Mouse (Mus musculus) intestine, postnatal 0 days (tissue): Measurements from ENCODE around the gene Ppfibp2. TPM values are rescaled to one million over a fixed set of nuclear protein-coding genes. Genes with fewer than 3 reads are reported as not detected.

Experiments
- ATAC-seq: fragments of 200-750 bp; cut with Nextera tagmentation; 2 replicates; pipeline ENCODE4 v1.8.0; 2017; ENCODE audit warnings: mild to moderate bottlenecking, moderate TSS enrichment, moderate library complexity
- H3K27ac ChIP-seq: fragments of 300-500 bp; sonication (generic); 2 replicates; pipeline ENCODE4 v1.5.1; 2014; ENCODE audit warnings: mild to moderate bottlenecking, low read depth, low read length, moderate library complexity
- H3K27me3 ChIP-seq: fragments of 300-500 bp; sonication (generic); replicated peaks from 2 replicates; pipeline ENCODE4 v1.6.1; 2014; ENCODE audit warnings: low read length, mixed read lengths; ENCODE audit not compliant: control insufficient read depth, insufficient read depth
- H3K36me3 ChIP-seq: fragments of 300-500 bp; sonication (generic); 2 replicates; pipeline ENCODE4 v1.6.1; 2014; ENCODE audit warnings: mild to moderate bottlenecking, moderate library complexity; ENCODE audit not compliant: control insufficient read depth, insufficient read depth
- H3K4me1 ChIP-seq: fragments of 300-500 bp; sonication (generic); replicated peaks from 2 replicates; pipeline ENCODE4 v1.6.1; 2014; ENCODE audit warnings: antibody characterized with exemption, low read length, mixed read lengths; ENCODE audit not compliant: control insufficient read depth, insufficient read depth
- H3K4me2 ChIP-seq: fragments of 300-500 bp; sonication (generic); replicated peaks from 2 replicates; pipeline ENCODE4 v1.6.1; 2014; ENCODE audit warnings: low read depth, mild to moderate bottlenecking, moderate library complexity
- H3K4me3 ChIP-seq: fragments of 300-500 bp; sonication (generic); 2 replicates; pipeline ENCODE4 v1.5.1; 2014; ENCODE audit warnings: low read depth, low read length
- H3K9ac ChIP-seq: fragments of 300-500 bp; sonication (generic); 2 replicates; pipeline ENCODE4 v1.6.1; 2014; ENCODE audit warnings: mild to moderate bottlenecking, low read depth, low read length
- H3K9me3 ChIP-seq: fragments of 300-500 bp; sonication (generic); 2 replicates; pipeline ENCODE4 v1.6.1; 2016; ENCODE audit warnings: mixed run types; ENCODE audit not compliant: control insufficient read depth
- CTCF ChIP-seq: sonication (generic); IDR thresholded peaks from 2 replicates; pipeline ENCODE4 v1.5.1; 2016; ENCODE audit warnings: low read depth, mild to moderate bottlenecking, control low read depth, antibody characterized with exemption, moderate library complexity
- WGBS: fragments of 180-500 bp; shearing (Covaris S2); extraction: QIAGEN DNeasy Blood & Tissue Kit; methylation state at CpG from one replicate; pipeline ENCODE4 v1.1.7; 2014; 5-methylcytosine and 5-hydroxymethylcytosine counted together
- polyA plus RNA-seq: library from polyadenylated mRNA; unstranded; fragments of >200 nt; fragmentation: Nextera tagmentation; extraction: Ambion mirVana; gene quantifications from 2 replicates; pipeline ENCODE4 v1.2.1, GENCODE M21; 2015

The Ppfibp2 gene
- polyA plus RNA-seq, 1 experiment from 2014 or later, result 9.8 TPM

GRCm38 (mm10) chr7:107619225-107619624 lies 24.2 kb downstream of the Ppfibp2 start:
- WGBS, result 62% methylated on average over 4 of the region's 4 CpGs
- Histone ChIP-seq H3K27ac (no peak overlapping the region), H3K9ac (no peak overlapping the region), H3K9me3 (no peaks in the 10 kb centered on the region), H3K4me2 (no peak overlapping the region), H3K4me3 (no peak overlapping the region), H3K4me1 (no peaks in the 10 kb centered on the region), H3K36me3 (no peaks in the 10 kb centered on the region), H3K27me3 (no peaks in the 10 kb centered on the region)
- ATAC-seq, result no peak
- TF ChIP-seq CTCF, result no peak

GRCm38 (mm10) chr7:107620137-107620536 lies 25.1 kb downstream of the Ppfibp2 start:
- Histone ChIP-seq H3K9ac (no peak overlapping the region), H3K4me1 (no peaks in the 10 kb centered on the region), H3K27ac (no peak overlapping the region), H3K27me3 (no peaks in the 10 kb centered on the region), H3K4me2 (no peak overlapping the region), H3K4me3 (no peak overlapping the region), H3K9me3 (no peaks in the 10 kb centered on the region), H3K36me3 (no peaks in the 10 kb centered on the region)
- ATAC-seq, result no peak
- 79% methylated on average over 3 of the region's 3 CpGs for WGBS
- no peak for TF ChIP-seq CTCF

GRCm38 (mm10) chr7:107624432-107624831 lies 29.4 kb downstream of the Ppfibp2 start:
- H3K4me2 ChIP-seq, result no peak overlapping the region
- H3K36me3 ChIP-seq, result no peaks in the 10 kb centered on the region
- no peak overlapping the region for H3K4me3 ChIP-seq
- no peak for ATAC-seq
- no peak overlapping the region for H3K9ac ChIP-seq
- H3K27me3 ChIP-seq, result no peaks in the 10 kb centered on the region
- H3K4me1 ChIP-seq, result no peaks in the 10 kb centered on the region
- no peak overlapping the region for H3K27ac ChIP-seq
- WGBS, result 51% methylated on average over 3 of the region's 3 CpGs
- H3K9me3 ChIP-seq, result no peaks in the 10 kb centered on the region
- TF ChIP-seq CTCF, result no peak

GRCm38 (mm10) chr7:107625061-107625460 lies 30.1 kb downstream of the Ppfibp2 start, which contains the start of gene 5330417H12Rik:
Gene 5330417H12Rik (minus strand): TSS chr7:107625161.
- 79% methylated on average over 2 of the region's 2 CpGs for WGBS
- Histone ChIP-seq H3K9ac (no peak within 1 kb of the TSS), H3K36me3 (no peaks in the 10 kb centered on the region), H3K27me3 (no peaks in the 10 kb centered on the region), H3K9me3 (no peaks in the 10 kb centered on the region), H3K4me1 (no peaks in the 10 kb centered on the region), H3K4me2 (no peak within 1 kb of the TSS), H3K27ac (no peak within 1 kb of the TSS), H3K4me3 (no peak within 1 kb of the TSS)
- ATAC-seq, result no peak
- TF ChIP-seq CTCF, result no peak

- no peak overlapping the region for H3K4me3 ChIP-seq
- TF ChIP-seq CTCF, result no peak
- 42% methylated on average over 6 of the region's 6 CpGs for WGBS
- H3K9ac ChIP-seq, result no peak overlapping the region
- no peaks in the 10 kb centered on the region for H3K36me3 ChIP-seq
- no peaks in the 10 kb centered on the region for H3K9me3 ChIP-seq
- H3K27ac ChIP-seq, result no peak overlapping the region
- H3K4me2 ChIP-seq, result no peak overlapping the region
- H3K27me3 ChIP-seq, result no peaks in the 10 kb centered on the region
- no peaks in the 10 kb centered on the region for H3K4me1 ChIP-seq
- no peak for ATAC-seq
Observed at GRCm38 (mm10) chr7:107625781-107626180, 30.8 kb downstream of the Ppfibp2 start.

GRCm38 (mm10) chr7:107628383-107628782 lies 33.4 kb downstream of the Ppfibp2 start:
- ATAC-seq, result no peak
- H3K27ac ChIP-seq, result no peak overlapping the region
- TF ChIP-seq CTCF, result no peak

GRCm38 (mm10) chr7:107633201-107633600 lies 38.2 kb downstream of the Ppfibp2 start:
- H3K36me3 ChIP-seq, result no peaks in the 10 kb centered on the region
- no peaks in the 10 kb centered on the region for H3K4me1 ChIP-seq
- no peaks in the 10 kb centered on the region for H3K27me3 ChIP-seq
- no peak overlapping the region for H3K27ac ChIP-seq
- no peak overlapping the region for H3K4me3 ChIP-seq
- no peak overlapping the region for H3K4me2 ChIP-seq
- 96% methylated on average over 4 of the region's 4 CpGs for WGBS
- H3K9me3 ChIP-seq, result no peaks in the 10 kb centered on the region
- no peak for ATAC-seq
- TF ChIP-seq CTCF, result no peak
- H3K9ac ChIP-seq, result no peak overlapping the region

More at GRCm38 (mm10) chr7:107628383-107628782, 33.4 kb downstream of the Ppfibp2 start:
- Histone ChIP-seq H3K36me3 (no peaks in the 10 kb centered on the region), H3K27me3 (no peaks in the 10 kb centered on the region), H3K9me3 (no peaks in the 10 kb centered on the region), H3K4me2 (no peak overlapping the region), H3K9ac (no peak overlapping the region), H3K4me3 (no peak overlapping the region), H3K4me1 (no peaks in the 10 kb centered on the region)
